Mouse (Mus musculus) kidney, postnatal 14 days (tissue): ENCODE results near the gene Clca3a2.
A peak's percentile ranks its signal among the peaks of the same experiment; 100 is the strongest.
"Not testable (repeated sequence)": the region's sequence is repeated elsewhere in the genome, so short reads cannot be mapped to it uniquely, and the experiment has no call there.

Source experiments
- DNase-seq: peaks from one replicate; pipeline ENCODE4 v3.0.0; 2022; ENCODE audit warnings: mixed read lengths

Gene Clca3a2

GRCm38 (mm10) chr3:144819219-144819618, at the start of gene Clca3a2:
Clca3a2 (minus strand) TSS chr3:144819494.
- not testable (repeated sequence) for DNase-seq

- DNase-seq: no peak
Observed at GRCm38 (mm10) chr3:144849584-144849983, 30.3 kb upstream of the Clca3a2 start.

GRCm38 (mm10) chr3:144849014-144849556, 29.8 kb upstream of the Clca3a2 start, which contains the start of gene Clca3b:
Clca3b (minus strand) TSS chr3:144849357.
- not testable (repeated sequence) for DNase-seq

- no peak for DNase-seq
Observed at GRCm38 (mm10) chr3:144827257-144827656, 8.0 kb upstream of the Clca3a2 start.

GRCm38 (mm10) chr3:144825151-144825550, 5.9 kb upstream of the Clca3a2 start:
- peak; percentile 83 for DNase-seq

GRCm38 (mm10) chr3:144823331-144823730, 4.0 kb upstream of the Clca3a2 start:
- no peak for DNase-seq

- DNase-seq: no peak
Observed at GRCm38 (mm10) chr3:144820632-144821031, 1.3 kb upstream of the Clca3a2 start.

GRCm38 (mm10) chr3:144813336-144813735, 6.0 kb downstream of the Clca3a2 start:
- DNase-seq: not testable (repeated sequence)

- no peak for DNase-seq
Observed at GRCm38 (mm10) chr3:144811821-144812220, 7.5 kb downstream of the Clca3a2 start.

GRCm38 (mm10) chr3:144808153-144808925, 11.0 kb downstream of the Clca3a2 start:
- not testable (repeated sequence) for DNase-seq

- DNase-seq: not testable (repeated sequence)
Observed at GRCm38 (mm10) chr3:144806626-144807025, 12.7 kb downstream of the Clca3a2 start.

- DNase-seq: peak; percentile 16
Observed at GRCm38 (mm10) chr3:144801861-144802260, 17.4 kb downstream of the Clca3a2 start.

- no peak for DNase-seq
Observed at GRCm38 (mm10) chr3:144785181-144786148, 33.8 kb downstream of the Clca3a2 start.

GRCm38 (mm10) chr3:144765161-144765560, 54.1 kb downstream of the Clca3a2 start:
- DNase-seq: no peak

- DNase-seq: no peak
Observed at GRCm38 (mm10) chr3:144761454-144761853, 57.8 kb downstream of the Clca3a2 start.

GRCm38 (mm10) chr3:144760592-144761309, 58.5 kb downstream of the Clca3a2 start, which contains the start of gene Clca3a1:
Clca3a1 (minus strand) TSS chr3:144760977.
- peak; percentile 47 for DNase-seq

- no peak for DNase-seq
Observed at GRCm38 (mm10) chr3:144759719-144760118, 59.6 kb downstream of the Clca3a2 start.

- DNase-seq: not testable (repeated sequence)
Observed at GRCm38 (mm10) chr3:144756103-144756502, 63.2 kb downstream of the Clca3a2 start.

- peak; percentile 14 for DNase-seq
Observed at GRCm38 (mm10) chr3:144753120-144753519, 66.2 kb downstream of the Clca3a2 start.

- not testable (repeated sequence) for DNase-seq
Observed at GRCm38 (mm10) chr3:144749062-144749963, 70.0 kb downstream of the Clca3a2 start.

- not testable (repeated sequence) for DNase-seq
Observed at GRCm38 (mm10) chr3:144747706-144748105, 71.6 kb downstream of the Clca3a2 start.
